Mouse (Mus musculus) frontal cortex, postnatal 10 days (tissue): ENCODE data around the gene Mapk9.

Source experiments
- DNase-seq, 2 experiments: peaks; one replicate each; pipeline ENCODE4 v3.0.0; 2022; ENCODE audit warnings: low spot score in 2 of 2, mixed read lengths in 1 of 2

The Mapk9 gene

GRCm38 (mm10) chr11:49893806-49894205 lies 47.3 kb downstream of the Mapk9 start:
- DNase-seq = no peak

GRCm38 (mm10) chr11:49895966-49896590 lies 49.5 kb downstream of the Mapk9 start:
- DNase-seq = no peak

- no peak for DNase-seq
Measured at GRCm38 (mm10) chr11:49900043-49900442, 53.5 kb downstream of the Mapk9 start.

GRCm38 (mm10) chr11:49900962-49901658 lies 54.6 kb downstream of the Mapk9 start:
- DNase-seq = no peak

- peak in 1 of 2 experiments; percentile 74 for DNase-seq
Measured at GRCm38 (mm10) chr11:49901659-49902458, 55.3 kb downstream of the Mapk9 start, which contains the start of gene Rasgef1c. Gene Rasgef1c (plus strand): TSS chr11:49901835.

GRCm38 (mm10) chr11:49903333-49903732 lies 56.8 kb downstream of the Mapk9 start:
- peak in 1 of 2 experiments; percentile 64 for DNase-seq

GRCm38 (mm10) chr11:49918521-49919180 lies 72.1 kb downstream of the Mapk9 start:
- DNase-seq = no peak

GRCm38 (mm10) chr11:49919304-49919703 lies 72.8 kb downstream of the Mapk9 start:
- DNase-seq = no peak

GRCm38 (mm10) chr11:49923539-49923938 lies 77.0 kb downstream of the Mapk9 start:
- DNase-seq = no peak

GRCm38 (mm10) chr11:49926183-49926582 lies 79.6 kb downstream of the Mapk9 start:
- no peak for DNase-seq

- DNase-seq = no peak
Measured at GRCm38 (mm10) chr11:49927169-49927568, 80.6 kb downstream of the Mapk9 start.

- no peak for DNase-seq
Measured at GRCm38 (mm10) chr11:49927670-49928069, 81.1 kb downstream of the Mapk9 start.

- DNase-seq = peak in 1 of 2 experiments; percentile 36
Measured at GRCm38 (mm10) chr11:49931037-49931625, 84.6 kb downstream of the Mapk9 start.

- DNase-seq = no peak
Measured at GRCm38 (mm10) chr11:49931853-49932252, 85.3 kb downstream of the Mapk9 start.

- DNase-seq = no peak
Measured at GRCm38 (mm10) chr11:49933811-49934210, 87.3 kb downstream of the Mapk9 start.

- DNase-seq = no peak
Measured at GRCm38 (mm10) chr11:49934322-49934721, 87.8 kb downstream of the Mapk9 start.
